Mouse (Mus musculus) ES-E14 (cell line): ENCODE data around the gene Rgs6. TPM values are rescaled to one million over a fixed set of nuclear protein-coding genes. Genes with fewer than 3 reads are reported as not detected.

Source experiments
- DNase-seq: peaks from one replicate; pipeline ENCODE4 v3.0.0-alpha.2; 2013; ENCODE audit warnings: low read depth, low spot score
- H3K27ac ChIP-seq: 2 replicates; pipeline ENCODE4 v1.5.1; 2012; ENCODE audit warnings: low read depth, mild to moderate bottlenecking, low read length, moderate library complexity, mixed read lengths; ENCODE audit not compliant: poor library complexity, insufficient read depth, severe bottlenecking
- H3K36me3 ChIP-seq: 2 replicates; pipeline ENCODE4 v1.6.1; 2012; ENCODE audit warnings: mild to moderate bottlenecking, low read length, moderate library complexity, mixed read lengths; ENCODE audit not compliant: control insufficient read depth, poor library complexity, insufficient read depth, severe bottlenecking
- H3K4me1 ChIP-seq, 2 experiments: fragments of 150-350 bp in 1 of 2; sonication (generic) in 1 of 2; 2 replicates each; pipeline ENCODE4 v1.6.1; 2012; ENCODE audit warnings: low read length in 2 of 2, mild to moderate bottlenecking in 1 of 2, mixed read lengths in 1 of 2; ENCODE audit not compliant: control insufficient read depth in 2 of 2, insufficient read depth in 2 of 2, poor library complexity in 1 of 2
- H3K4me3 ChIP-seq, 2 experiments: fragments of 150-350 bp in 1 of 2; sonication (generic) in 1 of 2; 2 replicates each; pipeline ENCODE4 v1.5.1; 2012; ENCODE audit warnings: low read length in 2 of 2, low read depth in 1 of 2, mild to moderate bottlenecking in 1 of 2, mixed read lengths in 1 of 2; ENCODE audit not compliant: insufficient read depth in 1 of 2, poor library complexity in 1 of 2, severe bottlenecking in 1 of 2
- H3K9ac ChIP-seq: 2 replicates; pipeline ENCODE4 v1.6.1; 2012; ENCODE audit warnings: low read depth, mild to moderate bottlenecking, low read length, mixed read lengths; ENCODE audit not compliant: poor library complexity, insufficient read depth, severe bottlenecking
- H3K9me3 ChIP-seq: fragments of 150-350 bp; sonication (generic); 2 replicates; pipeline ENCODE4 v1.6.1; 2012; ENCODE audit warnings: low read depth, mild to moderate bottlenecking, low read length; ENCODE audit not compliant: control insufficient read depth, insufficient read depth
- CHD2 ChIP-seq: IDR thresholded peaks from 2 replicates; pipeline ENCODE4 v1.6.1; 2014; ENCODE audit warnings: mild to moderate bottlenecking, low read depth, low read length, inconsistent platforms
- HCFC1 ChIP-seq: IDR thresholded peaks from 2 replicates; pipeline ENCODE4 v1.6.1; 2012; ENCODE audit warnings: low read length, inconsistent platforms, borderline replicate concordance; ENCODE audit not compliant: insufficient read depth
- MAFK ChIP-seq: IDR thresholded peaks from 2 replicates; pipeline ENCODE4 v1.6.1; 2014; ENCODE audit warnings: mild to moderate bottlenecking, low read depth, low read length, inconsistent platforms; ENCODE audit not compliant: insufficient read depth
- ZC3H11A ChIP-seq: IDR thresholded peaks from 2 replicates; pipeline ENCODE4 v1.6.1; 2012; ENCODE audit warnings: low read depth, mild to moderate bottlenecking, inconsistent platforms, low read length, borderline replicate concordance
- ZNF384 ChIP-seq: IDR thresholded peaks from 2 replicates; pipeline ENCODE4 v1.6.1; 2012; ENCODE audit warnings: low read depth, low read length, inconsistent platforms
- in situ Hi-C, 2 experiments: fragments of 600-800 bp; cut with MboI; formaldehyde crosslinking; loops; one replicate each; pipeline ENCODE4 v1.15.1; 2025; ENCODE audit warnings: low sequenced_read_pairs in 2 of 2, inconsistent platforms in 1 of 2; ENCODE audit not compliant: unreplicated experiment in 2 of 2
- total RNA-seq: library from RNA; depleted of rRNA; stranded (reverse); fragments of 300-350 nt; gene quantifications from 2 replicates; pipeline ENCODE4 v1.2.3, GENCODE M21; 2012

The Rgs6 gene
- total RNA-seq, 1 experiment = 0.49 TPM

- H3K9ac ChIP-seq = no peak overlapping the region
- H3K9me3 ChIP-seq = no peaks in the 10 kb centered on the region
- H3K4me3 ChIP-seq = no peak overlapping the region
- no peak overlapping the region for H3K27ac ChIP-seq
- in situ Hi-C loops = no loop called here
- TF ChIP-seq ZC3H11A (no peak), CHD2 (no peak), MAFK (no peak), ZNF384 (no peak), HCFC1 (no peak)
- no peaks in the 10 kb centered on the region for H3K36me3 ChIP-seq
- DNase-seq = no peak
- no peaks in the 10 kb centered on the region for H3K4me1 ChIP-seq
Measured at GRCm38 (mm10) chr12:83125284-83125683, 537.2 kb downstream of the Rgs6 start.

- H3K27ac ChIP-seq = no peak overlapping the region
- no peak overlapping the region for H3K9ac ChIP-seq
- H3K4me1 ChIP-seq = no peaks in the 10 kb centered on the region
- H3K36me3 ChIP-seq = no peaks in the 10 kb centered on the region
- no peak for DNase-seq
- TF ChIP-seq MAFK (no peak), CHD2 (no peak), ZNF384 (no peak), HCFC1 (no peak), ZC3H11A (no peak)
- in situ Hi-C loops = no loop called here
- H3K9me3 ChIP-seq = no peaks in the 10 kb centered on the region
- no peak overlapping the region for H3K4me3 ChIP-seq
Measured at GRCm38 (mm10) chr12:83126923-83127322, 538.8 kb downstream of the Rgs6 start.

DNA sequence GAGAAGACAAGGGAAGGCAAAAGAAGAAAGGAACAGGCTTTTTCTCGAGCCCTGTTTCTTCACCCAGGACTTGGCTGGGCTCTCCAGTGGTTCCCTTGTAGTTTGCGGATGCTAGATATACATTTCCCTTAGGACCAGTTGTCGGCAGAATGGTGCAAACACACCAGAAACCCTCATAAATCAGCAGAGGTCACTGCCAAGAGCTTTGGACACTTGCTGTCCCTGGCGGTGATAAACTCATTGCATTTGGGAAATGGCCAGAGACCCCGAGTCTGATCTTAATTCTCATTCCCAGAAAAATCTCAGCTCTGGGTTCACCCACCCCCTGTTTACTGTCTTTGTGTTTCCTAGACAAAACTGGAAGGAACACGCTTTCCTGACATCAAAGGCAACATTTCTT, 539.9 kb downstream of the Rgs6 start:
- Histone ChIP-seq H3K36me3 (no peaks in the 10 kb centered on the region), H3K9me3 (no peaks in the 10 kb centered on the region), H3K9ac (no peak overlapping the region), H3K4me3 (no peak overlapping the region), H3K4me1 (no peaks in the 10 kb centered on the region), H3K27ac (no peak overlapping the region)
- no peak for DNase-seq
- TF ChIP-seq HCFC1 (no peak), ZC3H11A (no peak), CHD2 (no peak), MAFK (no peak), ZNF384 (no peak)
- in situ Hi-C loops = no loop called here

DNA sequence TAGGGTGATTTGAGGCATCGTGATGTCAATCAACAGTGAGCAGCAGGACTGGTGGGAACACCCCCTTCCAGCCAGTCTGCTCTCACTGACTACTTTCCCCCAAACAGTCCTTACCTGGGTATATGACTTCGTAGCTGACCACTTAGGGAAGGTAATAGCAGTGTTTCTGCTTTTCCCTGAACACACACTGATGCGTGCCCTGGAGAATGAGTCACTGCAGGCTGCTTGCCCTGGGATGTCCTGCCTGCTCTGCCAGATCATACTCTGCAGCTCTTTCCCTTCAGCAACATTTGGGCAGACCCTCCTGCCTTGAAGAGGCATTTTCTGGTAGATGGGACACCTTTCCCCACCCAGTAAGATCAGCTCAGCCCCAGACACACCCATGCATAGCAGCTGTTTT, 540.5 kb downstream of the Rgs6 start:
- Histone ChIP-seq H3K9me3 (no peaks in the 10 kb centered on the region), H3K4me3 (no peak overlapping the region), H3K27ac (no peak overlapping the region), H3K36me3 (no peaks in the 10 kb centered on the region), H3K4me1 (no peaks in the 10 kb centered on the region), H3K9ac (no peak overlapping the region)
- DNase-seq = no peak
- TF ChIP-seq HCFC1 = no peak
- TF ChIP-seq CHD2 = no peak
- TF ChIP-seq MAFK = no peak
- no peak for TF ChIP-seq ZC3H11A
- no peak for TF ChIP-seq ZNF384
- in situ Hi-C loops = no loop called here

- no peaks in the 10 kb centered on the region for H3K9me3 ChIP-seq
- no peaks in the 10 kb centered on the region for H3K36me3 ChIP-seq
- no peak overlapping the region for H3K27ac ChIP-seq
- TF ChIP-seq ZNF384 (peak; percentile 94), CHD2 (no peak)
- in situ Hi-C loops = no loop called here
- DNase-seq = no peak
- H3K9ac ChIP-seq = no peak overlapping the region
- no peak overlapping the region for H3K4me3 ChIP-seq
- no peaks in the 10 kb centered on the region for H3K4me1 ChIP-seq
Measured at GRCm38 (mm10) chr12:83131405-83131804, 543.3 kb downstream of the Rgs6 start.
